Mouse (Mus musculus) C2C12 (cell line): ENCODE measurements at regions not wholly inside any gene's neighbourhood (a gene's known extent, or its start where the extent isn't known, plus 50 kb on each side); places are given as distances from the start of the nearest gene placed in this dataset.

Experiments used
- CEBPB ChIP-seq: IDR thresholded peaks from one replicate; pipeline ENCODE4 v1.6.1; 2011; ENCODE audit warnings: low read depth, mild to moderate bottlenecking, control low read depth, moderate library complexity
- CTCF ChIP-seq: IDR thresholded peaks from one replicate; pipeline ENCODE4 v1.5.1; 2011; ENCODE audit not compliant: control insufficient read depth, insufficient read depth, insufficient read length
- FOSL1 ChIP-seq: IDR thresholded peaks from one replicate; pipeline ENCODE4 v1.8.0; 2011; ENCODE audit warnings: mild to moderate bottlenecking, low read length; ENCODE audit not compliant: poor library complexity, insufficient read depth, severe bottlenecking
- MAX ChIP-seq: IDR thresholded peaks from one replicate; pipeline ENCODE4 v1.6.1; 2011; ENCODE audit warnings: mild to moderate bottlenecking, control low read depth
- MYOD1 ChIP-seq: IDR thresholded peaks from one replicate; pipeline ENCODE4 v1.6.1; 2011; ENCODE audit warnings: low read depth; ENCODE audit not compliant: control insufficient read depth, insufficient read length
- MYOG ChIP-seq: IDR thresholded peaks from one replicate; pipeline ENCODE4 v1.6.1; 2011; ENCODE audit not compliant: control insufficient read depth, insufficient read length; ENCODE audit errors: extremely low read depth
- USF1 ChIP-seq: IDR thresholded peaks from one replicate; pipeline ENCODE4 v1.6.1; 2011; ENCODE audit warnings: low read depth, mild to moderate bottlenecking, control low read depth, moderate library complexity

- TF ChIP-seq CTCF (no peak), MAX (no peak), USF1 (no peak), MYOD1 (no peak), MYOG (no peak), FOSL1 (no peak), CEBPB (no peak)
Observed at GRCm38 (mm10) chr11:63338277-63338676, 209.5 kb downstream of the Pmp22 start.
